Mouse (Mus musculus) cerebellum, adult 18-20 months (tissue): ENCODE data around the gene Igsf9b.

Experiments used
- DNase-seq, 2 experiments: peaks; one replicate each; pipeline ENCODE4 v3.0.0; 2021

The Igsf9b gene

GRCm38 (mm10) chr9:27294380-27294779 is 4.6 kb upstream of the Igsf9b start:
- DNase-seq, result no peak

GRCm38 (mm10) chr9:27299286-27300187 is 533 bp downstream of the Igsf9b start:
- DNase-seq, result peak; percentile 42 to 65

GRCm38 (mm10) chr9:27300188-27300691 is 1.2 kb downstream of the Igsf9b start:
- peak; percentile 74 for DNase-seq

GRCm38 (mm10) chr9:27300698-27301097 is 1.7 kb downstream of the Igsf9b start:
- DNase-seq, result peak in 1 of 2 experiments; percentile 43

GRCm38 (mm10) chr9:27301486-27301885 is 2.5 kb downstream of the Igsf9b start:
- DNase-seq, result no peak

- DNase-seq, result peak; percentile 50 to 51
These were observed 3.3 kb downstream of the Igsf9b start for GRCm38 (mm10) chr9:27302291-27302690.

GRCm38 (mm10) chr9:27303571-27304484 is 4.8 kb downstream of the Igsf9b start:
- peak in 1 of 2 experiments; percentile 47 for DNase-seq

- DNase-seq, result peak; percentile 39 to 50
These were observed 5.6 kb downstream of the Igsf9b start for GRCm38 (mm10) chr9:27304485-27305102.

- DNase-seq, result peak; percentile 64 to 67
These were observed 6.5 kb downstream of the Igsf9b start for GRCm38 (mm10) chr9:27305502-27305901.

GRCm38 (mm10) chr9:27306642-27307041 is 7.6 kb downstream of the Igsf9b start:
- no peak for DNase-seq

- DNase-seq, result peak; percentile 66 to 71
These were observed 8.3 kb downstream of the Igsf9b start for GRCm38 (mm10) chr9:27307265-27307664.

GRCm38 (mm10) chr9:27308045-27308444 is 9.0 kb downstream of the Igsf9b start:
- no peak for DNase-seq

- DNase-seq, result peak in 1 of 2 experiments; percentile 37
These were observed 9.6 kb downstream of the Igsf9b start for GRCm38 (mm10) chr9:27308561-27308960.

- peak in 1 of 2 experiments; percentile 49 for DNase-seq
These were observed 11.0 kb downstream of the Igsf9b start for GRCm38 (mm10) chr9:27310005-27310404.

GRCm38 (mm10) chr9:27313427-27313826 is 14.4 kb downstream of the Igsf9b start:
- no peak for DNase-seq

GRCm38 (mm10) chr9:27321267-27321666 is 22.3 kb downstream of the Igsf9b start:
- DNase-seq, result no peak

GRCm38 (mm10) chr9:27322277-27322676 is 23.3 kb downstream of the Igsf9b start:
- peak; percentile 61 to 70 for DNase-seq

GRCm38 (mm10) chr9:27323412-27323811 is 24.4 kb downstream of the Igsf9b start:
- DNase-seq, result peak; percentile 52 to 62

GRCm38 (mm10) chr9:27325920-27326319 is 26.9 kb downstream of the Igsf9b start:
- DNase-seq, result peak; percentile 86 to 88

GRCm38 (mm10) chr9:27327558-27327957 is 28.6 kb downstream of the Igsf9b start:
- DNase-seq, result no peak

- no peak for DNase-seq
These were observed 31.4 kb downstream of the Igsf9b start for GRCm38 (mm10) chr9:27330374-27330773.

- peak; percentile 73 to 79 for DNase-seq
These were observed 32.5 kb downstream of the Igsf9b start for GRCm38 (mm10) chr9:27331538-27331937.

GRCm38 (mm10) chr9:27334895-27335294 is 35.9 kb downstream of the Igsf9b start:
- no peak for DNase-seq
